ENCODE assay signal across 14 mouse cellular contexts in genomic region chr9:24773171-24773570, GRCm38 (mm10). TPM values are rescaled to one million over a fixed set of nuclear protein-coding genes. Genes with fewer than 3 reads are reported as not detected.
DNase-seq lines count a peak whose midpoint lies in the region; ATAC-seq and TF ChIP-seq lines count a peak whose summit lies in the region.
"Had no signal": no experiment of that assay in that cellular context is flagged by ENCODE, and none has a peak within 500 bp of the region (broad histone marks: within the 10 kb centered on the region; RNA-seq: fewer than 3 reads in every experiment).

No protein-coding gene starts in this region.

- H3K27ac ChIP-seq in heart, embryonic 10.5 days, result peak overlapping the region; percentile 94
- H3K27ac ChIP-seq in liver, adult 2 months (replicated peaks; ENCODE audit: insufficient read depth, low read depth, low read length), result no peak overlapping the region
- H3K27ac ChIP-seq in embryonic facial prominence, embryonic 11.5 days (replicated peaks; ENCODE audit: low read depth, low read length), result no peak overlapping the region
- H3K27ac ChIP-seq in liver, embryonic 12.5 days, result no peak overlapping the region

- no peak for ATAC-seq in embryonic facial prominence, embryonic 11.5 days (replicated peaks; ENCODE audit: insufficient number of reproducible peaks, low FRiP score, low TSS enrichment, low read depth)
- ATAC-seq in liver, embryonic 12.5 days, result no peak
- ATAC-seq: lung, postnatal 0 days had no signal

- no peak overlapping the region for H3K4me2 ChIP-seq in embryonic facial prominence, embryonic 11.5 days (ENCODE audit: low read depth, low read length)
- H3K4me2 ChIP-seq in liver, embryonic 12.5 days, result no peak overlapping the region

- 1% methylated on average over 9 of the region's 9 CpGs for WGBS in heart, embryonic 10.5 days
- WGBS in liver, adult 2 months, result 6% methylated on average over 9 of the region's 9 CpGs
- under 1% methylated on average over 9 of the region's 9 CpGs for WGBS in embryonic facial prominence, embryonic 11.5 days
- WGBS in liver, embryonic 12.5 days (ENCODE audit: insufficient replicate concordance), result 6% methylated on average over 9 of the region's 9 CpGs

- H3K4me1 ChIP-seq in heart, embryonic 10.5 days, result peaks cover 33% of the 10 kb centered on the region
- peaks cover 3% of the 10 kb centered on the region; the same call in 1 of the 2 replicates for H3K4me1 ChIP-seq in liver, adult 2 months (ENCODE audit: control insufficient read depth, insufficient read depth, low read length)
- H3K4me1 ChIP-seq in embryonic facial prominence, embryonic 11.5 days (ENCODE audit: control insufficient read depth, insufficient read depth, low read length), result peaks cover 7% of the 10 kb centered on the region
- no peaks in the 10 kb centered on the region; the same call in 1 of the 2 replicates for H3K4me1 ChIP-seq in liver, embryonic 12.5 days

- no peaks in the 10 kb centered on the region for H3K9me3 ChIP-seq in heart, embryonic 10.5 days
- H3K9me3 ChIP-seq in embryonic facial prominence, embryonic 11.5 days (replicated peaks; ENCODE audit: control insufficient read depth, low read length), result no peaks in the 10 kb centered on the region
- H3K9me3 ChIP-seq in liver, embryonic 12.5 days (replicated peaks), result no peaks in the 10 kb centered on the region

- no peak for DNase-seq in heart, embryonic 10.5 days (ENCODE audit: low spot score)
- DNase-seq in heart, adult 8-10 months (ENCODE audit: low spot score), result no peak
- DNase-seq in liver, adult 2 months (ENCODE audit: extremely low read depth, low read depth, low spot score), result no peak
- no peak for DNase-seq in liver
- DNase-seq in embryonic facial prominence, embryonic 11.5 days (ENCODE audit: low spot score), result peak; percentile 13
- no peak for DNase-seq in urinary bladder, postnatal 25 days (ENCODE audit: low spot score)
- no peak for DNase-seq in kidney, adult 11 months
- DNase-seq: adrenal gland, postnatal 10 days; cerebellum, adult 11-12 months; kidney, adult 9 months had no signal

- peaks cover 25% of the 10 kb centered on the region for H3K36me3 ChIP-seq in heart, embryonic 10.5 days
- no peaks in the 10 kb centered on the region for H3K36me3 ChIP-seq in liver, adult 2 months (ENCODE audit: control insufficient read depth, insufficient read depth, low read length)
- no peaks in the 10 kb centered on the region for H3K36me3 ChIP-seq in embryonic facial prominence, embryonic 11.5 days (replicated peaks; ENCODE audit: control insufficient read depth, insufficient read depth, low read depth, low read length)
- no peaks in the 10 kb centered on the region for H3K36me3 ChIP-seq in liver, embryonic 12.5 days

- peak overlapping the region; percentile 74 for H3K4me3 ChIP-seq in heart, embryonic 10.5 days
- H3K4me3 ChIP-seq in liver, adult 2 months (ENCODE audit: insufficient read depth, low read depth, low read length), result peak overlapping the region; percentile 60; the same call in 1 of the 2 replicates
- no peak overlapping the region for H3K4me3 ChIP-seq in embryonic facial prominence, embryonic 11.5 days (ENCODE audit: low read depth, low read length)
- peak overlapping the region; percentile 39 for H3K4me3 ChIP-seq in liver, embryonic 12.5 days
- H3K4me3 ChIP-seq: myocyte had no signal

- no peak overlapping the region; the same call in 1 of the 2 replicates for H3K9ac ChIP-seq in liver, adult 2 months (ENCODE audit: low read depth, low read length)
- no peak overlapping the region for H3K9ac ChIP-seq in embryonic facial prominence, embryonic 11.5 days (replicated peaks; ENCODE audit: low read length)
- H3K9ac ChIP-seq in liver, embryonic 12.5 days, result no peak overlapping the region; the same call in 1 of the 2 replicates

- 0 out of 2 replicates have a peak, but pooled peaks cover 17% of the 10 kb centered on the region for H3K27me3 ChIP-seq in heart, embryonic 10.5 days (ENCODE audit: insufficient read depth, poor library complexity, severe bottlenecking)
- H3K27me3 ChIP-seq in liver, adult 2 months (ENCODE audit: control insufficient read depth, insufficient read depth, low read length), result peaks cover 25% of the 10 kb centered on the region
- H3K27me3 ChIP-seq in embryonic facial prominence, embryonic 11.5 days (ENCODE audit: control insufficient read depth, insufficient read depth, low read length), result peaks cover 54% of the 10 kb centered on the region
- H3K27me3 ChIP-seq in liver, embryonic 12.5 days (replicated peaks), result peaks cover 92% of the 10 kb centered on the region

- no peaks in the 10 kb centered on the region for H3K79me2 ChIP-seq in liver, adult 2 months (ENCODE audit: control insufficient read depth, insufficient read depth, low read length)

- TF ChIP-seq POLR2A in liver, adult 2 months (IDR thresholded peaks at IDR 0.05; ENCODE audit: extremely low read depth, insufficient read depth, low read length), result no peak

- TF ChIP-seq CTCF in liver, adult 2 months (IDR thresholded peaks at IDR 0.05; ENCODE audit: low read depth, low read length), result no peak

RNA-seq across cellular contexts. Expression of gene Tbx20, which starts 0.9 kb away (rescaled TPM):
- 46.8 and 69.7 TPM in 2 replicates for polyA plus RNA-seq in heart, embryonic 10.5 days (2016; fragmentation: Nextera tagmentation; extraction: Ambion mirVana)
- total RNA-seq in heart, adult 8-10 months (2022), result 10 to 100 TPM; 80.1 to 90.6 (median 87.4) TPM
- 2.2 and 3.0 TPM in 2 replicates for total RNA-seq in liver, adult 2 months (2014; rRNA removed)
- 0.52 and 0.67 TPM in 2 replicates for polyA plus RNA-seq in liver, adult 2 months (2012; rRNA removed)
- 0.84 and 0.85 TPM in 2 replicates for polyA plus RNA-seq in embryonic facial prominence, embryonic 11.5 days (2014; fragmentation: Nextera tagmentation; extraction: Ambion mirVana)
- polyA plus RNA-seq in liver, embryonic 12.5 days (2016; fragmentation: Nextera tagmentation; extraction: Ambion mirVana), result 1.8 and 1.9 TPM in 2 replicates
- total RNA-seq: gastrocnemius, adult 8-10 months had no signal
- polyA plus RNA-seq: myocyte had no signal

Comparison
In these comparisons a context has a peak if more than half of its experiments do, and no peak if none do; other contexts are left out.
1. RNA of gene Tbx20, which starts 0.9 kb away (polyA plus RNA-seq): 46.8 to 69.7 TPM in heart, embryonic 10.5 days; 1.8 to 1.9 TPM in liver, embryonic 12.5 days, 0.84 to 0.85 TPM in embryonic facial prominence, embryonic 11.5 days and 0.52 to 0.67 TPM in liver, adult 2 months; every median in the first group is over 10 times any median in the second.